Mouse (Mus musculus): ENCODE results near the gene Tnk1. TPM values are rescaled to one million over a fixed set of nuclear protein-coding genes. Genes with fewer than 3 reads are reported as not detected.

Gene Tnk1
- 0.19 and 0.21 TPM in 2 replicates for polyA plus RNA-seq (2016; fragmentation: Nextera tagmentation; extraction: Ambion mirVana)

GRCm38 (mm10) chr11:69858113-69858998 lies at the start of gene Tnk1:
TSS of gene Tnk1 (minus strand) at chr11:69858730.
- no peak for ATAC-seq (ENCODE audit: low FRiP score, low read depth)
- WGBS = 23% methylated on average over 30 of the region's 30 CpGs
- H3K4me3 ChIP-seq = no peak within 1 kb of the TSS
- no peak within 1 kb of the TSS for H3K27ac ChIP-seq (replicated peaks)
- H3K4me1 ChIP-seq = 0 out of 2 replicates have a peak, but pooled peaks cover 2% of the 10 kb centered on the region
- H3K9me3 ChIP-seq = no peaks in the 10 kb centered on the region
- no peaks in the 10 kb centered on the region for H3K36me3 ChIP-seq
- H3K27me3 ChIP-seq = peaks cover 31% of the 10 kb centered on the region
- H3K9ac ChIP-seq (replicated peaks) = no peak within 1 kb of the TSS
- H3K4me2 ChIP-seq (replicated peaks) = no peak within 1 kb of the TSS

- no peaks in the 10 kb centered on the region for H3K9me3 ChIP-seq
- H3K27me3 ChIP-seq = no peaks in the 10 kb centered on the region
- ATAC-seq (ENCODE audit: low FRiP score, low read depth) = no peak
- H3K9ac ChIP-seq (replicated peaks) = no peak overlapping the region
- peaks cover 20% of the 10 kb centered on the region for H3K4me1 ChIP-seq
- H3K4me2 ChIP-seq (replicated peaks) = no peak overlapping the region
- WGBS = 97% methylated on average over 9 of the region's 9 CpGs
- peaks cover 64% of the 10 kb centered on the region for H3K36me3 ChIP-seq
- H3K4me3 ChIP-seq = no peak overlapping the region
- no peak overlapping the region for H3K27ac ChIP-seq (replicated peaks)
Observed at GRCm38 (mm10) chr11:69904311-69904710, 45.8 kb upstream of the Tnk1 start.

- Histone ChIP-seq H3K36me3 (peaks cover 50% of the 10 kb centered on the region), H3K4me2 (replicated peaks) (peak overlapping the region; percentile 82), H3K4me1 (peaks cover 27% of the 10 kb centered on the region), H3K27me3 (no peaks in the 10 kb centered on the region), H3K4me3 (peak overlapping the region; percentile 94), H3K9ac (replicated peaks) (peak overlapping the region; percentile 95; the same call in 1 of the 2 replicates), H3K27ac (replicated peaks) (no peak overlapping the region), H3K9me3 (no peaks in the 10 kb centered on the region)
- 93% methylated on average over 13 of the region's 13 CpGs for WGBS
- no peak for ATAC-seq (ENCODE audit: low FRiP score, low read depth)
Observed at GRCm38 (mm10) chr11:69902972-69903371, 44.4 kb upstream of the Tnk1 start.

GRCm38 (mm10) chr11:69901993-69902392 lies 43.5 kb upstream of the Tnk1 start:
- Histone ChIP-seq H3K4me1 (peaks cover 27% of the 10 kb centered on the region), H3K4me3 (peak overlapping the region; percentile 94), H3K9me3 (no peaks in the 10 kb centered on the region), H3K4me2 (replicated peaks) (peak overlapping the region; percentile 82), H3K27ac (replicated peaks) (peak overlapping the region; percentile 96), H3K27me3 (no peaks in the 10 kb centered on the region), H3K36me3 (peaks cover 40% of the 10 kb centered on the region), H3K9ac (replicated peaks) (peak overlapping the region; percentile 95)
- ATAC-seq (ENCODE audit: low FRiP score, low read depth) = no peak; the same call in none of the 2 replicates
- WGBS = under 1% methylated on average over 39 of the region's 39 CpGs

GRCm38 (mm10) chr11:69901406-69901846 lies 42.9 kb upstream of the Tnk1 start:
- Histone ChIP-seq H3K9ac (replicated peaks) (peak overlapping the region; percentile 95), H3K27me3 (no peaks in the 10 kb centered on the region), H3K36me3 (peaks cover 35% of the 10 kb centered on the region), H3K9me3 (no peaks in the 10 kb centered on the region), H3K4me2 (replicated peaks) (peak overlapping the region; percentile 82), H3K4me3 (peak overlapping the region; percentile 94), H3K27ac (replicated peaks) (peak overlapping the region; percentile 96), H3K4me1 (peaks cover 27% of the 10 kb centered on the region)
- WGBS = under 1% methylated on average over 42 of the region's 42 CpGs
- peak; percentile 76 for ATAC-seq (ENCODE audit: low FRiP score, low read depth)

GRCm38 (mm10) chr11:69900471-69901405 lies 42.2 kb upstream of the Tnk1 start, which contains the start of the genes 2810408A11Rik and Neurl4:
TSS of gene 2810408A11Rik (minus strand) at chr11:69900987.
TSS of gene Neurl4 (plus strand) at chr11:69901072.
- peak within 1 kb of the TSS; percentile 95 for H3K9ac ChIP-seq (replicated peaks)
- under 1% methylated on average over 38 of the region's 38 CpGs for WGBS

GRCm38 (mm10) chr11:69899870-69900269 lies 41.3 kb upstream of the Tnk1 start:
- peak overlapping the region; percentile 94 for H3K4me3 ChIP-seq
- no peak for ATAC-seq (ENCODE audit: low FRiP score, low read depth)
- H3K9me3 ChIP-seq = no peaks in the 10 kb centered on the region
- no peak overlapping the region for H3K27ac ChIP-seq (replicated peaks)
- H3K36me3 ChIP-seq = peaks cover 20% of the 10 kb centered on the region
- peak overlapping the region; percentile 82 for H3K4me2 ChIP-seq (replicated peaks)
- H3K9ac ChIP-seq (replicated peaks) = peak overlapping the region; percentile 95
- no peaks in the 10 kb centered on the region for H3K27me3 ChIP-seq
- WGBS = 27% methylated on average over 4 of the region's 4 CpGs
- H3K4me1 ChIP-seq = peaks cover 27% of the 10 kb centered on the region

More at GRCm38 (mm10) chr11:69900471-69901405, 42.2 kb upstream of the Tnk1 start, which contains the start of the genes 2810408A11Rik and Neurl4:
- Histone ChIP-seq H3K9me3 (no peaks in the 10 kb centered on the region), H3K36me3 (peaks cover 28% of the 10 kb centered on the region), H3K4me3 (peak within 1 kb of the TSS; percentile 94), H3K4me2 (replicated peaks) (peak within 1 kb of the TSS; percentile 82), H3K27ac (replicated peaks) (peak within 1 kb of the TSS; percentile 96), H3K4me1 (peaks cover 27% of the 10 kb centered on the region), H3K27me3 (no peaks in the 10 kb centered on the region)
- ATAC-seq (ENCODE audit: low FRiP score, low read depth) = peak; percentile 91

- Histone ChIP-seq H3K9ac (replicated peaks) (no peak within 1 kb of the TSS), H3K9me3 (no peaks in the 10 kb centered on the region), H3K27ac (replicated peaks) (no peak within 1 kb of the TSS), H3K4me1 (peaks cover 13% of the 10 kb centered on the region), H3K4me2 (replicated peaks) (no peak within 1 kb of the TSS), H3K4me3 (no peak within 1 kb of the TSS), H3K27me3 (no peaks in the 10 kb centered on the region), H3K36me3 (no peaks in the 10 kb centered on the region)
- 73% methylated on average over 4 of the region's 4 CpGs for whole genome bisulfite sequencing
- ATAC-seq (ENCODE audit: low FRiP score, low read depth) = no peak
Observed at GRCm38 (mm10) chr11:69895291-69895690, 36.8 kb upstream of the Tnk1 start, which contains the start of gene Acap1. TSS of gene Acap1 (minus strand) at chr11:69895539.

GRCm38 (mm10) chr11:69894671-69895070 lies 36.1 kb upstream of the Tnk1 start:
- no peak overlapping the region for H3K9ac ChIP-seq (replicated peaks)
- no peak for ATAC-seq (ENCODE audit: low FRiP score, low read depth)
- H3K4me2 ChIP-seq (replicated peaks) = no peak overlapping the region
- no peak overlapping the region for H3K27ac ChIP-seq (replicated peaks)
- H3K4me1 ChIP-seq = peaks cover 10% of the 10 kb centered on the region
- H3K9me3 ChIP-seq = no peaks in the 10 kb centered on the region
- H3K4me3 ChIP-seq = no peak overlapping the region
- H3K36me3 ChIP-seq = no peaks in the 10 kb centered on the region
- 75% methylated on average over 5 of the region's 5 CpGs for WGBS
- no peaks in the 10 kb centered on the region for H3K27me3 ChIP-seq

- 86% methylated on average over 4 of the region's 4 CpGs for WGBS
- Histone ChIP-seq H3K4me2 (replicated peaks) (no peak overlapping the region), H3K4me1 (no peaks in the 10 kb centered on the region)
Observed at GRCm38 (mm10) chr11:69891482-69891881, 33.0 kb upstream of the Tnk1 start.

GRCm38 (mm10) chr11:69886907-69887635 lies 28.5 kb upstream of the Tnk1 start:
- Histone ChIP-seq H3K4me3 (no peak overlapping the region), H3K4me2 (replicated peaks) (no peak overlapping the region), H3K4me1 (no peaks in the 10 kb centered on the region), H3K9me3 (no peaks in the 10 kb centered on the region), H3K36me3 (no peaks in the 10 kb centered on the region), H3K27me3 (peaks cover 10% of the 10 kb centered on the region), H3K27ac (replicated peaks) (no peak overlapping the region), H3K9ac (replicated peaks) (no peak overlapping the region)
- WGBS = 80% methylated on average over 8 of the region's 8 CpGs
- ATAC-seq (ENCODE audit: low FRiP score, low read depth) = no peak

More at GRCm38 (mm10) chr11:69891482-69891881, 33.0 kb upstream of the Tnk1 start:
- no peaks in the 10 kb centered on the region for H3K9me3 ChIP-seq
- no peak overlapping the region for H3K4me3 ChIP-seq
- ATAC-seq (ENCODE audit: low FRiP score, low read depth) = no peak
- no peaks in the 10 kb centered on the region for H3K27me3 ChIP-seq
- no peak overlapping the region for H3K9ac ChIP-seq (replicated peaks)
- H3K36me3 ChIP-seq = no peaks in the 10 kb centered on the region
- no peak overlapping the region for H3K27ac ChIP-seq (replicated peaks)

All from midbrain, embryonic 12.5 days (tissue).